ENCODE assay signal across 19 mouse cellular contexts in genomic region chr17:28760736-28761312, GRCm38 (mm10). TPM values are rescaled to one million over a fixed set of nuclear protein-coding genes. Genes with fewer than 3 reads are reported as not detected.
A peak's percentile ranks its signal among the peaks of the same experiment; 100 is the strongest.
DNase-seq lines count a peak whose midpoint lies in the region; ATAC-seq and TF ChIP-seq lines count a peak whose summit lies in the region.
"Had no signal": no experiment of that assay in that cellular context is flagged by ENCODE, and none has a peak within 500 bp of the region (broad histone marks: within the 10 kb centered on the region; RNA-seq: fewer than 3 reads in every experiment).

No protein-coding gene starts in this region.

- no peaks in the 10 kb centered on the region for H3K36me3 ChIP-seq in liver, adult 2 months (ENCODE audit: control insufficient read depth, insufficient read depth, low read length)
- no peaks in the 10 kb centered on the region for H3K36me3 ChIP-seq in intestine, postnatal 0 days (ENCODE audit: control insufficient read depth, insufficient read depth)
- H3K36me3 ChIP-seq in liver, embryonic 13.5 days, result no peaks in the 10 kb centered on the region
- H3K36me3 ChIP-seq in liver, postnatal 0 days (replicated peaks; ENCODE audit: insufficient read depth, low read length), result no peaks in the 10 kb centered on the region
- H3K36me3 ChIP-seq: embryonic facial prominence, embryonic 12.5 days; forebrain, embryonic 15.5 days; heart, embryonic 12.5 days; hindbrain, embryonic 10.5 days had no signal

- peak; percentile 88 for TF ChIP-seq EP300 in liver, postnatal 0 days (IDR thresholded peaks at IDR 0.05; ENCODE audit: low read depth)

- H3K4me1 ChIP-seq in liver, adult 2 months (ENCODE audit: control insufficient read depth, insufficient read depth, low read length), result peaks cover 2% of the 10 kb centered on the region
- H3K4me1 ChIP-seq in intestine, postnatal 0 days (replicated peaks; ENCODE audit: control insufficient read depth, insufficient read depth, low read length), result no peaks in the 10 kb centered on the region
- peaks cover 4% of the 10 kb centered on the region; the same call in 1 of the 2 replicates for H3K4me1 ChIP-seq in liver, embryonic 13.5 days (replicated peaks)
- no peaks in the 10 kb centered on the region for H3K4me1 ChIP-seq in liver, postnatal 0 days (ENCODE audit: insufficient read depth)
- H3K4me1 ChIP-seq: embryonic facial prominence, embryonic 12.5 days; forebrain, embryonic 15.5 days; heart, embryonic 12.5 days; hindbrain, embryonic 10.5 days had no signal

- peak; percentile 97 for DNase-seq in liver, adult 2 months (ENCODE audit: extremely low read depth, low read depth, low spot score)
- no peak for DNase-seq in liver
- no peak for DNase-seq in liver, embryonic 13.5 days
- DNase-seq in liver, postnatal 0 days, result peak; percentile 78
- DNase-seq in heart, adult 9 months (ENCODE audit: low spot score in 2 of 2), result no peak
- no peak for DNase-seq in embryo, embryonic 9.5 days (ENCODE audit: extremely low spot score)
- DNase-seq: adrenal gland, adult 8-10 months; cerebellum, adult 11 months; cerebellum, adult 8-10 months; cerebellum, postnatal 14 days; embryo, embryonic 11 days; gastrocnemius, postnatal 10 days; heart, adult 2 months had no signal

- H3K79me2 ChIP-seq in liver, adult 2 months (ENCODE audit: control insufficient read depth, insufficient read depth, low read length), result no peaks in the 10 kb centered on the region

- WGBS in liver, adult 2 months, result 22% methylated on average over 8 of the region's 8 CpGs
- WGBS in intestine, postnatal 0 days, result 51% methylated on average over 8 of the region's 8 CpGs
- WGBS in liver, embryonic 13.5 days (ENCODE audit: insufficient replicate concordance), result 58% methylated on average over 8 of the region's 8 CpGs
- 51% methylated on average over 8 of the region's 8 CpGs for WGBS in liver, postnatal 0 days (ENCODE audit: insufficient replicate concordance)

- no peak for TF ChIP-seq POLR2A in liver, adult 2 months (IDR thresholded peaks at IDR 0.05; ENCODE audit: extremely low read depth, insufficient read depth, low read length)

- H3K27me3 ChIP-seq in liver, adult 2 months (ENCODE audit: control insufficient read depth, insufficient read depth, low read length), result no peaks in the 10 kb centered on the region
- H3K27me3 ChIP-seq in intestine, postnatal 0 days (replicated peaks; ENCODE audit: control insufficient read depth, insufficient read depth, low read length), result no peaks in the 10 kb centered on the region
- peaks cover 6% of the 10 kb centered on the region; the same call in 1 of the 2 replicates for H3K27me3 ChIP-seq in liver, embryonic 13.5 days
- no peaks in the 10 kb centered on the region for H3K27me3 ChIP-seq in liver, postnatal 0 days (ENCODE audit: insufficient read depth, low read length)
- H3K27me3 ChIP-seq: embryonic facial prominence, embryonic 12.5 days; forebrain, embryonic 15.5 days; heart, embryonic 12.5 days had no signal

- no peak overlapping the region for H3K4me3 ChIP-seq in liver, adult 2 months (ENCODE audit: insufficient read depth, low read depth, low read length)
- no peak overlapping the region for H3K4me3 ChIP-seq in intestine, postnatal 0 days (ENCODE audit: low read depth, low read length)
- no peak overlapping the region for H3K4me3 ChIP-seq in liver, embryonic 13.5 days (replicated peaks)
- H3K4me3 ChIP-seq in liver, postnatal 0 days (ENCODE audit: low read depth, low read length), result no peak overlapping the region
- H3K4me3 ChIP-seq: embryonic facial prominence, embryonic 12.5 days; forebrain, embryonic 15.5 days; heart, adult 2 months; heart, embryonic 12.5 days; hindbrain, embryonic 10.5 days had no signal

- TF ChIP-seq CTCF in liver, adult 2 months (IDR thresholded peaks at IDR 0.05; ENCODE audit: low read depth, low read length), result no peak
- no peak for TF ChIP-seq CTCF in intestine, postnatal 0 days (IDR thresholded peaks at IDR 0.05; ENCODE audit: low read depth)
- no peak for TF ChIP-seq CTCF in liver, postnatal 0 days (IDR thresholded peaks at IDR 0.05; ENCODE audit: low read depth)

- H3K9ac ChIP-seq in liver, adult 2 months (ENCODE audit: low read depth, low read length), result no peak overlapping the region
- H3K9ac ChIP-seq in intestine, postnatal 0 days (ENCODE audit: low read depth, low read length), result no peak overlapping the region
- H3K9ac ChIP-seq in liver, embryonic 13.5 days, result no peak overlapping the region
- no peak overlapping the region for H3K9ac ChIP-seq in liver, postnatal 0 days (replicated peaks)
- H3K9ac ChIP-seq: embryonic facial prominence, embryonic 12.5 days; forebrain, embryonic 15.5 days; heart, embryonic 12.5 days; hindbrain, embryonic 14.5 days had no signal

- no peaks in the 10 kb centered on the region for H3K9me3 ChIP-seq in intestine, postnatal 0 days (ENCODE audit: control insufficient read depth)
- H3K9me3 ChIP-seq in liver, embryonic 13.5 days (replicated peaks), result no peaks in the 10 kb centered on the region
- H3K9me3 ChIP-seq in liver, postnatal 0 days (ENCODE audit: low read length), result no peaks in the 10 kb centered on the region
- H3K9me3 ChIP-seq: embryonic facial prominence, embryonic 12.5 days; forebrain, embryonic 15.5 days; heart, embryonic 12.5 days; hindbrain, embryonic 10.5 days had no signal

- ATAC-seq in intestine, postnatal 0 days, result peak; percentile 42
- peak; percentile 58 for ATAC-seq in liver, embryonic 13.5 days (ENCODE audit: low read depth)
- ATAC-seq in liver, postnatal 0 days, result peak; percentile 91
- ATAC-seq: forebrain, embryonic 15.5 days had no signal

- no peak overlapping the region for H3K4me2 ChIP-seq in intestine, postnatal 0 days (replicated peaks; ENCODE audit: low read depth)
- no peak overlapping the region for H3K4me2 ChIP-seq in liver, embryonic 13.5 days
- H3K4me2 ChIP-seq in liver, postnatal 0 days (ENCODE audit: low read depth, low read length), result no peak overlapping the region
- H3K4me2 ChIP-seq: embryonic facial prominence, embryonic 12.5 days; forebrain, embryonic 15.5 days; heart, embryonic 12.5 days; hindbrain, embryonic 14.5 days had no signal

- peak overlapping the region; percentile 41 for H3K27ac ChIP-seq in liver, adult 2 months (replicated peaks; ENCODE audit: insufficient read depth, low read depth, low read length)
- no peak overlapping the region for H3K27ac ChIP-seq in intestine, postnatal 0 days (ENCODE audit: low read depth, low read length)
- no peak overlapping the region; the same call in 1 of the 2 replicates for H3K27ac ChIP-seq in liver, embryonic 13.5 days
- H3K27ac ChIP-seq in liver, postnatal 0 days (ENCODE audit: low read depth), result peak overlapping the region; percentile 80
- H3K27ac ChIP-seq: embryonic facial prominence, embryonic 12.5 days; forebrain, embryonic 15.5 days; heart, adult 2 months; hindbrain, embryonic 10.5 days; hindbrain, embryonic 14.5 days had no signal

RNA-seq across cellular contexts. Expression of gene Mapk13, which starts 8.3 kb away (rescaled TPM):
- 0.20 and 0.65 TPM in 2 replicates for total RNA-seq in liver, adult 2 months (2014; rRNA removed)
- polyA plus RNA-seq in liver, adult 2 months (2012; rRNA removed), result 0.15 and 0.22 TPM in 2 replicates
- polyA plus RNA-seq in intestine, postnatal 0 days (2015; fragmentation: Nextera tagmentation; extraction: Ambion mirVana), result 204 and 222 TPM in 2 replicates
- 1.7 and 2.2 TPM in 2 replicates for polyA plus RNA-seq in liver, embryonic 13.5 days (2015; fragmentation: Nextera tagmentation; extraction: Ambion mirVana)
- 25.2 and 27.6 TPM in 2 replicates for polyA plus RNA-seq in liver, postnatal 0 days (2015; fragmentation: Nextera tagmentation; extraction: Ambion mirVana)

RNA-seq across cellular contexts. Expression of gene AC170998.1, which starts 34.9 kb away (rescaled TPM):
- 2.3 and 2.8 TPM in 2 replicates for total RNA-seq in liver, adult 2 months (2014; rRNA removed)
- not detected in 2 replicates for polyA plus RNA-seq in liver, adult 2 months (2012; rRNA removed)
- polyA plus RNA-seq in intestine, postnatal 0 days (2015; fragmentation: Nextera tagmentation; extraction: Ambion mirVana), result 1.2 and 1.5 TPM in 2 replicates
- polyA plus RNA-seq in liver, embryonic 13.5 days (2015; fragmentation: Nextera tagmentation; extraction: Ambion mirVana), result 0.75 and 1.2 TPM in 2 replicates
- polyA plus RNA-seq in liver, postnatal 0 days (2015; fragmentation: Nextera tagmentation; extraction: Ambion mirVana), result 0.80 and 1.1 TPM in 2 replicates

RNA-seq across cellular contexts. Expression of gene Brpf3, which starts 40.1 kb away (rescaled TPM):
- total RNA-seq in liver, adult 2 months (2014; rRNA removed), result 4.4 and 8.9 TPM in 2 replicates
- polyA plus RNA-seq in liver, adult 2 months (2012; rRNA removed), result 14.5 and 18.9 TPM in 2 replicates
- polyA plus RNA-seq in intestine, postnatal 0 days (2015; fragmentation: Nextera tagmentation; extraction: Ambion mirVana), result 42.9 and 44.4 TPM in 2 replicates
- polyA plus RNA-seq in liver, embryonic 13.5 days (2015; fragmentation: Nextera tagmentation; extraction: Ambion mirVana), result 61.8 and 69.9 TPM in 2 replicates
- polyA plus RNA-seq in liver, postnatal 0 days (2015; fragmentation: Nextera tagmentation; extraction: Ambion mirVana), result 33.9 and 35.6 TPM in 2 replicates

Comparison
In these comparisons a context has a peak if more than half of its experiments do, and no peak if none do; other contexts are left out.
1. DNase-seq: peak in liver, adult 2 months (single experiment) and liver, postnatal 0 days (single experiment); none in liver (single experiment), liver, embryonic 13.5 days (single experiment), heart, adult 9 months (0 of 2) and embryo, embryonic 9.5 days (single experiment).
2. H3K27ac ChIP-seq: peak in liver, adult 2 months (single experiment) and liver, postnatal 0 days (single experiment); none in intestine, postnatal 0 days (single experiment) and liver, embryonic 13.5 days (single experiment).
3. Peak in every context shown above with its lines, with median percentiles within 50 percentile points of each other: ATAC-seq.